Mouse (Mus musculus): Measurements from ENCODE around the gene Yy1. TPM values are rescaled to one million over a fixed set of nuclear protein-coding genes. Genes with fewer than 3 reads are reported as not detected.
A peak's percentile ranks its signal among the peaks of the same experiment; 100 is the strongest.

Yy1 gene
- polyA plus RNA-seq, 1 experiment from 2014 or later = 24.2 TPM

DNA sequence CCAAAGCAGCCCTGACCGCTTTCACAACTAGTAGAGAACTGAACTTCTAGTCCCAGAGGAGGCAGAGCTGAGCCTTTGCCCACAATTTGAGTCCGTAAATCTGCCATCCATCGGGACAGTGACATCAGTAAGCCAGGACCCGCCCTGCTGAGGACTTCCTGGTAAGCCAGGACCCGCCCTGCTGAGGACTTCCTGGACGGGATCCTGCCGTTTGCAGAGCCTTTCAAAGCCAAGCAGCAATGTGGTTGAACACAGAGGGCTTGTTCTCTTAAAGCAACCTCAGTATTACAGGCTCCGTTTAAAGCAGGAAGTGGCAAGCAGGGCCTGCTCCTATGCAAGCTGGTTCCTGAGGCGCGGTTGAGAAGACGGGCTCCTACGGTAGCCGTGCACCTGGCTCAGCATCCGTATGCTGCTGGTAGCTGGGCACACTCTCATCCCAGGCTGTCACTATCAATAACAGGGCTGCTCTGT, 27.0 kb upstream of the Yy1 start:
- WGBS = 15% methylated on average over 14 of the region's 14 CpGs

DNA sequence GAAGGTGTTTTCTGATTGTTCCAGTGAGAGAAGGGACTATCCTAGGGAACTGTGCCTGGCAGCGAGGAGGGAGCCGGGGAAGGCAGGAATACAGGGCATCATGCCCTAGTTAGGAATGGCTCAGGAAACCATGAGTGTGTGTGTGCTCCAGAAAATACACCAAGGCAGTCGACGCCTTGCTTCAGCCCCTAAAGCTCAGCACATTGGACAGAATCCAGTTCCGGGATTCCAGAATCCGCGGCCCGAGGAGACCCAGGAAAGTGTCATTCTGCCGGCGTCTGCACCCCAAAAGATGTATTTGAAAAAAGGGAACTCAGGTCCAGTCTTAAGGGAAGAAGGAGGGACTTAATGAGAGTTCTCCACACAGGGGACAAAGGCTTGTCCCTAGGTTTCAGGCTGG, 26.5 kb upstream of the Yy1 start:
- H3K4me1 ChIP-seq (ENCODE audit: control insufficient read depth, insufficient read depth, low read length) = peaks cover 16% of the 10 kb centered on the region
- ATAC-seq (ENCODE audit: low FRiP score, low TSS enrichment) = no peak
- H3K9ac ChIP-seq (ENCODE audit: low read depth, low read length) = peak overlapping the region; percentile 58
- H3K27me3 ChIP-seq (ENCODE audit: control insufficient read depth, insufficient read depth, low read length) = no peaks in the 10 kb centered on the region
- WGBS = 56% methylated on average over 10 of the region's 10 CpGs
- H3K27ac ChIP-seq (ENCODE audit: low read depth, low read length) = peak overlapping the region; percentile 88
- peak overlapping the region; percentile 52 for H3K4me2 ChIP-seq (replicated peaks; ENCODE audit: low read depth, low read length)
- H3K36me3 ChIP-seq (ENCODE audit: control insufficient read depth, insufficient read depth, low read length) = no peaks in the 10 kb centered on the region
- H3K4me3 ChIP-seq (ENCODE audit: low read length) = peak overlapping the region; percentile 32
- no peaks in the 10 kb centered on the region for H3K9me3 ChIP-seq (ENCODE audit: control insufficient read depth, low read length)

More for the DNA sequence above, 27.0 kb upstream of the Yy1 start:
- peak overlapping the region; percentile 58 for H3K9ac ChIP-seq (ENCODE audit: low read depth, low read length)
- H3K27me3 ChIP-seq (ENCODE audit: control insufficient read depth, insufficient read depth, low read length) = no peaks in the 10 kb centered on the region
- H3K4me3 ChIP-seq (ENCODE audit: low read length) = peak overlapping the region; percentile 32
- no peaks in the 10 kb centered on the region for H3K9me3 ChIP-seq (ENCODE audit: control insufficient read depth, low read length)
- H3K4me2 ChIP-seq (replicated peaks; ENCODE audit: low read depth, low read length) = peak overlapping the region; percentile 52
- no peaks in the 10 kb centered on the region for H3K36me3 ChIP-seq (ENCODE audit: control insufficient read depth, insufficient read depth, low read length)
- peaks cover 16% of the 10 kb centered on the region for H3K4me1 ChIP-seq (ENCODE audit: control insufficient read depth, insufficient read depth, low read length)
- ATAC-seq (ENCODE audit: low FRiP score, low TSS enrichment) = peak; percentile 81; the same call in 1 of the 2 replicates
- H3K27ac ChIP-seq (ENCODE audit: low read depth, low read length) = peak overlapping the region; percentile 88

DNA sequence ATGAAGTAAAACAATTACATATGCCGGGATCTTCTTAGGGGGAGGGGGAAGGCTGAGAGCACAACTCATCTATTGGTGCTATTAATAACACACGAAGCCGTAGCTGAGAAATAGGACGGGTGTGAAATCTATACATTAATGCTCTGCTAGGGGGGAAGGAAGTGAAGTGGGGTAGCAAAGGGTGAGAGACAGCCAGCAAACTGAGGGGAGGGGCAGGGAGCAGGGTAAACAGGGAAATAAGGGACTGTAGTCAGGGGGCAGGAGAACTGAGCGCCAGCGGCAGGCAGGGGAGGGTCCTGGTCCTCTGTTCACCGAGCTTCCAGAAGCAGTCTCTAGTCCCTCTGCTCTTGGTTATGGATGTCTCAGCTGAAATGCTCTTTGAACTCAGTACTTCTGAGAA, 25.9 kb upstream of the Yy1 start:
- WGBS = 58% methylated on average over 7 of the region's 7 CpGs
- peaks cover 16% of the 10 kb centered on the region for H3K4me1 ChIP-seq (ENCODE audit: control insufficient read depth, insufficient read depth, low read length)
- no peak for ATAC-seq (ENCODE audit: low FRiP score, low TSS enrichment)
- H3K4me3 ChIP-seq (ENCODE audit: low read length) = no peak overlapping the region
- H3K9me3 ChIP-seq (ENCODE audit: control insufficient read depth, low read length) = no peaks in the 10 kb centered on the region
- H3K36me3 ChIP-seq (ENCODE audit: control insufficient read depth, insufficient read depth, low read length) = no peaks in the 10 kb centered on the region
- no peaks in the 10 kb centered on the region for H3K27me3 ChIP-seq (ENCODE audit: control insufficient read depth, insufficient read depth, low read length)
- peak overlapping the region; percentile 52 for H3K4me2 ChIP-seq (replicated peaks; ENCODE audit: low read depth, low read length)
- H3K27ac ChIP-seq (ENCODE audit: low read depth, low read length) = no peak overlapping the region
- 0 out of 2 replicates have a peak overlapping the region, but pooled peaks have one; percentile 5 for H3K9ac ChIP-seq (ENCODE audit: low read depth, low read length)

DNA sequence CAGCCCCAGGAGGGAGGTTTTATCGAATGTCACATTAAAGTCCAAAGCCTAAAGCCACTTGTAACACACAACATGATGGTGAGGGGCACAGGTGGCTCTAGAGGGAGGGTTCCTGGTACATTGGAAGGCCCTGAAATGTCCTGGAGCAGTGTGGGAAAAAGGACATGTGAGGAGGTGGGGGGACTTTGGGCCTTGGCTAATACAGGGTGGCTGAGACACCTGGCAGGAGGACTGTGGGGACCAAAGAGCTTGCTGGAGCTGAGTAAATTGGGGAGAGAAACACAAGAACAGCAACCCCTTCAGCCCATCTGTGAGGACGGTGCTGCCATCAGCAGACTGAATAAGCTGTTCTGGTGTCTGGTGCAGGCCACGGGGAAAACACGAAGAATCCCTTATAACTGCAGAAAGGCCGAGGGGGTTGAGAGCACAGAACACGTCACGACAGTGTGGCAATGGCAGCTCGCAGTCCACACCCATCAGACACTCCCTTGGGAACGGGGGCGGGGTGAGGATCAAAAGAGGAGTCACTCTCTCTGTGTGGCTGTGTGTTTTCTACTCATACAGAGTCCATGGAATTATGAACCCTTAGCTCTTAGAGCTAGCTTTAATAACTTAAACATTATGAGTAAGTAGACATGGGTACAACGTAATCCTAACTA, 24.4 kb upstream of the Yy1 start:
- Histone ChIP-seq H3K36me3 (ENCODE audit: control insufficient read depth, insufficient read depth, low read length) (no peaks in the 10 kb centered on the region), H3K4me3 (ENCODE audit: low read length) (no peak overlapping the region), H3K27me3 (ENCODE audit: control insufficient read depth, insufficient read depth, low read length) (no peaks in the 10 kb centered on the region), H3K9ac (ENCODE audit: low read depth, low read length) (no peak overlapping the region), H3K9me3 (ENCODE audit: control insufficient read depth, low read length) (no peaks in the 10 kb centered on the region), H3K27ac (ENCODE audit: low read depth, low read length) (no peak overlapping the region), H3K4me2 (replicated peaks; ENCODE audit: low read depth, low read length) (no peak overlapping the region), H3K4me1 (ENCODE audit: control insufficient read depth, insufficient read depth, low read length) (peaks cover 16% of the 10 kb centered on the region)
- 86% methylated on average over 11 of the region's 11 CpGs for WGBS
- ATAC-seq (ENCODE audit: low FRiP score, low TSS enrichment) = no peak

DNA sequence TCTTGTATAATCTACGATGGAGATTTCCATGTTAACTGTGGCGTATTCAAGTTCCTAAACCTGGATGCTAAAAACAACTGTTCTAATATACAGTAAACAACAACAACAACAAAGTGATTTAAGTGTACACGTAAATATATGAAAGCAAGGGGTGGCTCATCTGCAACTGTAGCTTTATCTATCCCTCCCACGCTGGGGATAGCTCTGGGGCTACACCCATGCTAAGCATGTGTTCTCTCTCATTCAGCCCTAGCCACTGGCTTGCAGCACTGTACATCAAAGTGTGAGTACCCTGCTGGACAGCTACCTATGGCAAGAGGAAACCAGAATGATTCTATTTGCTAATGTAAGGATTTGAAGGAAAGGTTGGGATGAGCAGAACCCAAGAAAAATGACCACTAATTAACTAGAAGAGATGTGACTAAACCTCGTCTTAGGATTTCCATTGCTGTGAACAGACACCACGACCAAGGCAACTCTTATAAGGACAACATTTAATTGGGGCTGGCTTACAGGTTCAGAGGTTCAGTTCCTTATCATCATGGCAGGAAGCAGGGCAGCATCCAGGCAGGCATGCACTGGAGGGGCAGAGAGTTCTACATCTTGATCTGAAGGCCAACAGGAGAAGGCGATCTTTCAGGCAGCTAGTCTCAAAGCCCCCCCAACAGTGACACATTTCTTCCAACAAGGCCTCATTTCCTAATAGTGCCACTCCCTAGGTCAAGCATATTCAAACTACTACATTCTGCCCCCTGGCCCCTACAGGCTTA, 12.5 kb upstream of the Yy1 start:
- ATAC-seq (ENCODE audit: low FRiP score, low TSS enrichment) = no peak
- H3K9ac ChIP-seq (ENCODE audit: low read depth, low read length) = no peak overlapping the region
- no peaks in the 10 kb centered on the region for H3K27me3 ChIP-seq (ENCODE audit: control insufficient read depth, insufficient read depth, low read length)
- H3K27ac ChIP-seq (ENCODE audit: low read depth, low read length) = no peak overlapping the region
- no peak overlapping the region for H3K4me3 ChIP-seq (ENCODE audit: low read length)
- no peak overlapping the region for H3K4me2 ChIP-seq (replicated peaks; ENCODE audit: low read depth, low read length)
- peaks cover 8% of the 10 kb centered on the region for H3K9me3 ChIP-seq (ENCODE audit: control insufficient read depth, low read length)
- H3K36me3 ChIP-seq (ENCODE audit: control insufficient read depth, insufficient read depth, low read length) = peaks cover 8% of the 10 kb centered on the region; the same call in 1 of the 2 replicates
- WGBS = 94% methylated on average over 7 of the region's 7 CpGs
- no peaks in the 10 kb centered on the region for H3K4me1 ChIP-seq (ENCODE audit: control insufficient read depth, insufficient read depth, low read length)

DNA sequence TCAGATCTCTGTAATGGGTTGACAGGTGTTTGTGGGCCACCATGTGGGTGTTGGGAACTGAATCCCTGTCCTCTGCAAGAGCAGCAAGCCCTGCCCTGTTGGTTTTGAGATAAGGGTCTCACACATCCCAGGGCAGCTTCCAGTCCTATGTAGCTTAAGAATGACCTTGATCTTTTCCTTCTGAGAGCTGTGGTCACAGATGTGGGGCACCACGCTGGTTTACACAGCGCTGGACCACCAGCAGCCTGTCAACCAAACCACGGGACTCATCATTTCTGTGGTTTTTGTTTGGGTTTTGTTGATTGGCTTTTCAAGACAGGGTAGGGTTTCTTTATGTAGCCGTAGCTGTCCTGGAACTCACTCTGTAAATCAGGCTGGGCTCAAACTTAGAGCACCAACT, 7.6 kb upstream of the Yy1 start:
- H3K27me3 ChIP-seq (ENCODE audit: control insufficient read depth, insufficient read depth, low read length) = no peaks in the 10 kb centered on the region
- H3K36me3 ChIP-seq (ENCODE audit: control insufficient read depth, insufficient read depth, low read length) = no peaks in the 10 kb centered on the region
- no peak overlapping the region for H3K4me2 ChIP-seq (replicated peaks; ENCODE audit: low read depth, low read length)
- no peak overlapping the region for H3K4me3 ChIP-seq (ENCODE audit: low read length)
- H3K27ac ChIP-seq (ENCODE audit: low read depth, low read length) = no peak overlapping the region
- H3K9me3 ChIP-seq (ENCODE audit: control insufficient read depth, low read length) = peaks cover 2% of the 10 kb centered on the region; the same call in 1 of the 2 replicates
- no peaks in the 10 kb centered on the region for H3K4me1 ChIP-seq (ENCODE audit: control insufficient read depth, insufficient read depth, low read length)
- 97% methylated on average over 4 of the region's 4 CpGs for WGBS
- ATAC-seq (ENCODE audit: low FRiP score, low TSS enrichment) = no peak
- H3K9ac ChIP-seq (ENCODE audit: low read depth, low read length) = no peak overlapping the region

DNA sequence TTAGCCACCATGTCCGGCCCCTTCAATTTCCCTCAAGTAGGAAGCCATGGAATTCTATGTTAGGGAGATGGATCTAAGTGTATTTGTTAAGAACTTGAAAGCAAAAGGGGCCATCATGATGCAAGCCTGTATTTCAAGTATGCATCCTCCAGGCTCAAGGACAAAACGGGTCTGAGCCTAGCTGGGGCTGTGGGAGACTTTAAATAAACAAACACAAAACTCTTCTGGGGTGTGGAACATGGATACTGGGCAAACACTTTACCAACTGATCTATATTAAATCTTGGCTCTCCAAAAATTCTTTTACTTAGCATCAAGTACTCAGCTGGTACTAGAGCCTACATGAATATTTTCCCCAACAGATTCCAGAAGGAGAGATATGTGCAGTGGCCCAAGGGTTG, 5.4 kb upstream of the Yy1 start:
- Histone ChIP-seq H3K27ac (ENCODE audit: low read depth, low read length) (no peak overlapping the region), H3K4me2 (replicated peaks; ENCODE audit: low read depth, low read length) (no peak overlapping the region), H3K9me3 (ENCODE audit: control insufficient read depth, low read length) (0 out of 2 replicates have a peak, but pooled peaks cover 2% of the 10 kb centered on the region), H3K4me3 (ENCODE audit: low read length) (no peak overlapping the region), H3K4me1 (ENCODE audit: control insufficient read depth, insufficient read depth, low read length) (peaks cover 4% of the 10 kb centered on the region; the same call in 1 of the 2 replicates), H3K27me3 (ENCODE audit: control insufficient read depth, insufficient read depth, low read length) (no peaks in the 10 kb centered on the region), H3K36me3 (ENCODE audit: control insufficient read depth, insufficient read depth, low read length) (no peaks in the 10 kb centered on the region), H3K9ac (ENCODE audit: low read depth, low read length) (no peak overlapping the region)
- 84% methylated on average over 2 of the region's 2 CpGs for WGBS
- no peak for ATAC-seq (ENCODE audit: low FRiP score, low TSS enrichment)

DNA sequence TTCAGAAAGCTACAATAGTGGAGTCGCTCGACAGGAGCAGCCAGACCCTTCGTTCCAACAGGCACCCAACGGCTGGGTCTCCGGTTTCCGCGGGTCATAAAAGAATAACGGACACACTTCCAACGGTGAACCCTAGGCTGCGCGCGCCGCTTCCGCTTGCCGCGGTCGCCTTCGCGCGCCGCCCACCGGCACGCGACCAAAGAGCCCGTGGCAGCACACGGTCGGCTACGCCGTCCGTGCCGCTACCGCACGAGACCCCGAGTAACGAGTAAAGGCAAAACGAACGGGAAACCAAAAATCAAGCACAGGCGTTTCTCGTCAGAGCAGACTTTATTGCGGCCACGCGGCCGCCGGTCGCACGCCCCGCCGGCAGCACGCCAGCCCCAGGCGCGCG, 624 bp upstream of the Yy1 start:
- no peaks in the 10 kb centered on the region for H3K36me3 ChIP-seq (ENCODE audit: control insufficient read depth, insufficient read depth, low read length)
- H3K4me3 ChIP-seq (ENCODE audit: low read length) = peak overlapping the region; percentile 100
- H3K27ac ChIP-seq (ENCODE audit: low read depth, low read length) = peak overlapping the region; percentile 96
- no peaks in the 10 kb centered on the region for H3K9me3 ChIP-seq (ENCODE audit: control insufficient read depth, low read length)
- peaks cover 17% of the 10 kb centered on the region for H3K4me1 ChIP-seq (ENCODE audit: control insufficient read depth, insufficient read depth, low read length)
- peak overlapping the region; percentile 50 for H3K4me2 ChIP-seq (replicated peaks; ENCODE audit: low read depth, low read length)
- no peaks in the 10 kb centered on the region for H3K27me3 ChIP-seq (ENCODE audit: control insufficient read depth, insufficient read depth, low read length)
- H3K9ac ChIP-seq (ENCODE audit: low read depth, low read length) = peak overlapping the region; percentile 91
- WGBS = under 1% methylated on average over 48 of the region's 52 CpGs
- ATAC-seq (ENCODE audit: low FRiP score, low TSS enrichment) = peak; percentile 21

DNA sequence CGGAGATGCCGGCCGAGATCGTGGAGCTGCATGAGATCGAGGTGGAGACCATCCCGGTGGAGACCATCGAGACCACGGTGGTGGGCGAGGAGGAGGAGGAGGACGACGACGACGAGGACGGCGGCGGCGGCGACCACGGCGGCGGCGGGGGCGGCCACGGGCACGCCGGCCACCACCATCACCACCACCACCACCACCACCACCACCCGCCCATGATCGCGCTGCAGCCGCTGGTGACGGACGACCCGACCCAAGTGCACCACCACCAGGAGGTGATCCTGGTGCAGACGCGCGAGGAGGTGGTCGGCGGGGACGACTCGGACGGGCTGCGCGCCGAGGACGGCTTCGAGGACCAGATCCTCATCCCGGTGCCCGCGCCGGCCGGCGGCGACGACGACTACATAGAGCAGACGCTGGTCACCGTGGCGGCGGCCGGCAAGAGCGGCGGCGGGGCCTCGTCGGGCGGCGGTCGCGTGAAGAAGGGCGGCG, 724 bp downstream of the Yy1 start:
- Histone ChIP-seq H3K27me3 (ENCODE audit: control insufficient read depth, insufficient read depth, low read length) (no peaks in the 10 kb centered on the region), H3K36me3 (ENCODE audit: control insufficient read depth, insufficient read depth, low read length) (no peaks in the 10 kb centered on the region), H3K4me3 (ENCODE audit: low read length) (peak overlapping the region; percentile 100), H3K27ac (ENCODE audit: low read depth, low read length) (peak overlapping the region; percentile 98), H3K4me1 (ENCODE audit: control insufficient read depth, insufficient read depth, low read length) (peaks cover 17% of the 10 kb centered on the region), H3K4me2 (replicated peaks; ENCODE audit: low read depth, low read length) (peak overlapping the region; percentile 39), H3K9ac (ENCODE audit: low read depth, low read length) (peak overlapping the region; percentile 97), H3K9me3 (ENCODE audit: control insufficient read depth, low read length) (no peaks in the 10 kb centered on the region)
- no peak for ATAC-seq (ENCODE audit: low FRiP score, low TSS enrichment)
- under 1% methylated on average over 28 of the region's 71 CpGs for WGBS
